Mouse (Mus musculus): ENCODE data around the gene Tenm4. TPM values are rescaled to one million over a fixed set of nuclear protein-coding genes. Genes with fewer than 3 reads are reported as not detected.

Tenm4 gene
- polyA plus RNA-seq, 1 experiment from 2014 or later, result 9.2 TPM

DNA sequence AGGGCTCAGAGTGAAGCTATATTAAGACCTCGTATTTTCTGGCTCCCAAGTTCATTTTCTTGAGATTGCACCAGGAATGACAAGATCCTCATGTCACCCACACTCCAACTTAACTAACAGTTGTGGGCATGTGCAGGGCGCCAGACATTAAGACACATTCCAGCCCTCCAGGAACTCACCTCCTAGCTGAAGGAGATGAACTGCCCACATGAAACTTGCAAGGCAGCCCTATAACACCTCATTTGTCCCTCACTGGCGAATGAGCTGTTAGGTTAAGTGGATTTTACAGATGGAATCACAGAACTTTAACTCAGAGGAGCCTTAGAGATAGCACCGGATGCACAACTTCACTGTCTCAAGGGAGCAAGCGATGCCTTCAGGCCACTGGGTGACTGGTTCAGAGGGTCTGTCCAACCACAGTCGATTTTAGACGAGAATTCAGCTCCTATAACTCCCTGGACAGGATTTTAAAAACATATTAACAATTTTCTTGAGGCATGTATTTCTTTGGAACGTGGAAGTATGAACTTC, 495.4 kb downstream of the Tenm4 start:
- Histone ChIP-seq H3K9me3 (ENCODE audit: control insufficient read depth, low read length) (no peaks in the 10 kb centered on the region), H3K4me3 (ENCODE audit: control insufficient read depth in 1 of 2, insufficient read depth in 1 of 2, low read depth in 1 of 2, low read length in 2 of 2) (no peak overlapping the region), H3K27me3 (ENCODE audit: control insufficient read depth, insufficient read depth, low read length) (peaks cover 76% of the 10 kb centered on the region), H3K27ac (replicated peaks in 1 of 2; ENCODE audit: control insufficient read depth in 1 of 2, insufficient read depth in 1 of 2, low read depth in 2 of 2, low read length in 2 of 2) (no peak overlapping the region), H3K4me1 (ENCODE audit: control insufficient read depth in 2 of 2, insufficient read depth in 2 of 2, low read length in 2 of 2) (peaks cover 10 to 17% of the 10 kb centered on the region in 2 experiments), H3K9ac (ENCODE audit: low read length) (no peak overlapping the region), H3K4me2 (ENCODE audit: low read length) (no peak overlapping the region), H3K36me3 (ENCODE audit: control insufficient read depth, insufficient read depth, low read length) (no peaks in the 10 kb centered on the region)
- WGBS, result 71% methylated on average over 8 of the region's 8 CpGs
- no peak for ATAC-seq (ENCODE audit: insufficient number of reproducible peaks, insufficient read depth, low FRiP score, low read depth)

DNA sequence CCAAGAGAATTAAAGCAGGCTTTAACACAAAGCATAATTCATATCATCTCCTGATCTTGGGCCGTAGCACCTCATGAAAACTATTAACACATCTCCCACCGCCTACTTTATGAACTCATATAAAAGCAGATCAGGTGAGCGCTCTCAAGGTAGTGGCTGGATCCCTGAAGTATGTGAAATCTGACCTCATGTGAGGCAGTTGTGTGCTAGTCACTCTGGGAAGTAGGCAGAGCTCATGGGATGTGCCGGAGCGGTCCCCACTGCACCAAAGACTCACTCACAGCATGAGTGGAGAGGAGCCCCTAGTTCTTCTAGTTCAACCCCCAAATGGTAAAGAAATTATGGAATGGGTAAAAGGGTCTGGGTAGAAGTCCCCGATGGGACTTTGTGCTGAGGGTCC, 496.6 kb downstream of the Tenm4 start:
- no peak overlapping the region for H3K27ac ChIP-seq (replicated peaks in 1 of 2; ENCODE audit: control insufficient read depth in 1 of 2, insufficient read depth in 1 of 2, low read depth in 2 of 2, low read length in 2 of 2)
- H3K4me3 ChIP-seq (ENCODE audit: control insufficient read depth in 1 of 2, insufficient read depth in 1 of 2, low read depth in 1 of 2, low read length in 2 of 2), result no peak overlapping the region
- peaks cover 82% of the 10 kb centered on the region for H3K27me3 ChIP-seq (ENCODE audit: control insufficient read depth, insufficient read depth, low read length)
- H3K4me2 ChIP-seq (ENCODE audit: low read length), result no peak overlapping the region
- WGBS, result 91% methylated on average over 6 of the region's 6 CpGs
- no peaks in the 10 kb centered on the region for H3K9me3 ChIP-seq (ENCODE audit: control insufficient read depth, low read length)
- H3K4me1 ChIP-seq (ENCODE audit: control insufficient read depth in 2 of 2, insufficient read depth in 2 of 2, low read length in 2 of 2), result peaks cover 4 to 7% of the 10 kb centered on the region in 2 experiments; a peak in 2 of 4 replicates
- no peak for ATAC-seq (ENCODE audit: insufficient number of reproducible peaks, insufficient read depth, low FRiP score, low read depth)
- no peak overlapping the region for H3K9ac ChIP-seq (ENCODE audit: low read length)
- no peaks in the 10 kb centered on the region for H3K36me3 ChIP-seq (ENCODE audit: control insufficient read depth, insufficient read depth, low read length)

DNA sequence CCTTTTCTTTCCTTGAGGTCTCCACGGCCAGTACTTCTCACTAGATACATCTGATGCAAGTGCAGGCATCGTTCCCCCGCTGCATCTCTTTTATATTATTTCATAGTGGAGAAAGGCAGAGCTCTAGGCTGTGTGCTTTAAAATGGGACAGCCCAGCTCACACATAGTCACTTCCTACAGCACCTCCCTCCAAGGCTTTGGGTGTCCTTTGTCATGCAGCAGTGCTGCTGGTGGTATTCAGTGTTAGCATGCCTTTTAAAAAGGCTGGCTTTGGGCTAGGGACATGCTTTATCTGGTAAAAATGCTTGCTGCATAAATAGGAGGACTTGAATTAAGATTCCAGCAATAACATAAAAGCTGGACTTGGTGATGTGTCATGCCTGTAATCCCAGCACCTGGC, 499.0 kb downstream of the Tenm4 start:
- H3K4me1 ChIP-seq (ENCODE audit: control insufficient read depth in 2 of 2, insufficient read depth in 2 of 2, low read length in 2 of 2), result peaks cover 0 to 7% of the 10 kb centered on the region in 2 experiments; a peak in 1 of 4 replicates
- H3K4me3 ChIP-seq (ENCODE audit: control insufficient read depth in 1 of 2, insufficient read depth in 1 of 2, low read depth in 1 of 2, low read length in 2 of 2), result no peak overlapping the region
- H3K9ac ChIP-seq (ENCODE audit: low read length), result no peak overlapping the region
- H3K9me3 ChIP-seq (ENCODE audit: control insufficient read depth, low read length), result no peaks in the 10 kb centered on the region
- H3K4me2 ChIP-seq (ENCODE audit: low read length), result no peak overlapping the region
- ATAC-seq (ENCODE audit: insufficient number of reproducible peaks, insufficient read depth, low FRiP score, low read depth), result no peak
- WGBS, result 81% methylated on average over 3 of the region's 3 CpGs
- H3K27ac ChIP-seq (replicated peaks in 1 of 2; ENCODE audit: control insufficient read depth in 1 of 2, insufficient read depth in 1 of 2, low read depth in 2 of 2, low read length in 2 of 2), result no peak overlapping the region
- H3K27me3 ChIP-seq (ENCODE audit: control insufficient read depth, insufficient read depth, low read length), result peaks cover 89% of the 10 kb centered on the region
- no peaks in the 10 kb centered on the region for H3K36me3 ChIP-seq (ENCODE audit: control insufficient read depth, insufficient read depth, low read length)

DNA sequence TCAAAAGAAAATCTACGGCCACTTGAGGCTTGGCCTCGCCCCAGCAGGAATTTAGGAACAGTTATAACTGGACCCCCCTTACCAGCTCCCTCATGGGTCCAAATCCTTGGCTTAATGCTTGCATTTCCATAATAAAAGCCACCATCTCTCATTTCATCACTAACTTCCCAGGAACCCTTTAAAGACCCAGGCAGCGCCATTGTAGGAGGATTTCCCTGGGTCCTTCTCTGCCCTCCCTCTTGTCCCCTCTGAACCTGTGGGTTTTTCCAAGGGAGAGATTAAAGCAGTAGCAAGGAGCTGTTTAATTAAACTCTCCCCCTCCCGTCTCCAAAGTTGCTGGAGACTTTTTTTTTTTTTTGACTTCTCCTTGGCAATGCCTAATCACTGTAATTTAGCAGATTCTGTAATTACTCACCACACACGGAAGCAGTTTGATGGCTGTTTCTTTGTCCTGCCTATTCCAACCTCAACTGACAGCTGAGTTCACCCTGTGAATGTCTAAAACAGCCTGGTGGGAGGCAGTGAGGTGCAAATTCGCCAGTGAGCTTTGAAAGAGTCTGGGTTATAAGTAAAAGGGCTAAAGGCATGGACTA, 501.4 kb downstream of the Tenm4 start:
- Histone ChIP-seq H3K36me3 (ENCODE audit: control insufficient read depth, insufficient read depth, low read length) (no peaks in the 10 kb centered on the region), H3K4me2 (ENCODE audit: low read length) (no peak overlapping the region), H3K4me1 (ENCODE audit: control insufficient read depth in 2 of 2, insufficient read depth in 2 of 2, low read length in 2 of 2) (peaks cover 6 to 18% of the 10 kb centered on the region in 2 experiments), H3K9me3 (ENCODE audit: control insufficient read depth, low read length) (no peaks in the 10 kb centered on the region), H3K27me3 (ENCODE audit: control insufficient read depth, insufficient read depth, low read length) (peaks cover 83% of the 10 kb centered on the region), H3K27ac (replicated peaks in 1 of 2; ENCODE audit: control insufficient read depth in 1 of 2, insufficient read depth in 1 of 2, low read depth in 2 of 2, low read length in 2 of 2) (no peak overlapping the region), H3K4me3 (ENCODE audit: control insufficient read depth in 1 of 2, insufficient read depth in 1 of 2, low read depth in 1 of 2, low read length in 2 of 2) (no peak overlapping the region), H3K9ac (ENCODE audit: low read length) (no peak overlapping the region)
- WGBS, result 55% methylated on average over 6 of the region's 6 CpGs
- no peak for ATAC-seq (ENCODE audit: insufficient number of reproducible peaks, insufficient read depth, low FRiP score, low read depth)

DNA sequence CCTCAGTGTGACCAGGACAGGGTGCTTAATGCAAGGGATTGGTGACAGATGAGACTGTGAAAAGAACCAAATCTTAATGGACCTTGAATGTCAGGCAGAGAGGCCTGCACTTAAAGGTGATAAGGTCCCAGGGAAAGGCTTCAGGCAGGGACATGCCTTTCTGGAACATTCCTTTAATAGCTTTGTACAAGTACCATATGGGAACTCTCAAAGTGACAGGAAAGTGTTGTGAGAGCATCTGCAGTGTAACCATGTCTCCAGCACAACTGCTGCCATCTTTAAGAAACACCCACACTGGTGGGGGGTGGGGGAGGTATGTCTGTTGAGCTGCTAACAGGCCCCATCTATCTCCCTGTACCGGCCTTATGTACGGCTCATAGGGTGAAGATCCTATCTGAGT, 506.0 kb downstream of the Tenm4 start:
- no peak overlapping the region for H3K27ac ChIP-seq (replicated peaks in 1 of 2; ENCODE audit: control insufficient read depth in 1 of 2, insufficient read depth in 1 of 2, low read depth in 2 of 2, low read length in 2 of 2)
- WGBS, result 34% methylated on average over 2 of the region's 2 CpGs
- H3K9me3 ChIP-seq (ENCODE audit: control insufficient read depth, low read length), result no peaks in the 10 kb centered on the region
- peaks cover 73% of the 10 kb centered on the region for H3K27me3 ChIP-seq (ENCODE audit: control insufficient read depth, insufficient read depth, low read length)
- H3K4me1 ChIP-seq (ENCODE audit: control insufficient read depth in 2 of 2, insufficient read depth in 2 of 2, low read length in 2 of 2), result peaks cover 7 to 19% of the 10 kb centered on the region in 2 experiments
- ATAC-seq (ENCODE audit: insufficient number of reproducible peaks, insufficient read depth, low FRiP score, low read depth), result peak; percentile 39; the same call in 1 of the 2 replicates
- H3K36me3 ChIP-seq (ENCODE audit: control insufficient read depth, insufficient read depth, low read length), result no peaks in the 10 kb centered on the region
- no peak overlapping the region for H3K4me2 ChIP-seq (ENCODE audit: low read length)
- no peak overlapping the region for H3K4me3 ChIP-seq (ENCODE audit: control insufficient read depth in 1 of 2, insufficient read depth in 1 of 2, low read depth in 1 of 2, low read length in 2 of 2)
- H3K9ac ChIP-seq (ENCODE audit: low read length), result no peak overlapping the region

DNA sequence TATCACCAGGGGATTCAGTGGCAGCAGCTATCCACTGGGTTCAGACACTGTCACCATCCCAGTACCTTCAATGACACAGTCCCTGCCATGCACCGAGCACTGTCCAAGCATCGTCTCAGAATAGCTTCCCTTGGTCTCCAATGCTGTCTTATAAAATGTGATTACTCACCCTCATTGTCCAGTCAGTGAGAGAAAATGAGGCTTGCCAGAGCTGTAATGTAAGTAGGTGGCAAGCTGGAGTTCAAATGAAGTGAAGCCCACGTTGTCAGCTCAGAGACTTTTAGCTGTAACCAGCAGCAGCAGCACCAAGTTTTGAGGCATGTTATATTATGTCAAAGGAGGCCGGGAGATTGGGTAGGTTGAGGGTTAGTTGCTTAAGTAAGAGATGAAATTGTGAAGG, 507.2 kb downstream of the Tenm4 start:
- Histone ChIP-seq H3K9ac (ENCODE audit: low read length) (no peak overlapping the region), H3K36me3 (ENCODE audit: control insufficient read depth, insufficient read depth, low read length) (no peaks in the 10 kb centered on the region), H3K4me3 (ENCODE audit: control insufficient read depth in 1 of 2, insufficient read depth in 1 of 2, low read depth in 1 of 2, low read length in 2 of 2) (no peak overlapping the region), H3K27ac (replicated peaks in 1 of 2; ENCODE audit: control insufficient read depth in 1 of 2, insufficient read depth in 1 of 2, low read depth in 2 of 2, low read length in 2 of 2) (no peak overlapping the region), H3K4me1 (ENCODE audit: control insufficient read depth in 2 of 2, insufficient read depth in 2 of 2, low read length in 2 of 2) (peaks cover 7 to 19% of the 10 kb centered on the region in 2 experiments), H3K9me3 (ENCODE audit: control insufficient read depth, low read length) (no peaks in the 10 kb centered on the region), H3K4me2 (ENCODE audit: low read length) (no peak overlapping the region), H3K27me3 (ENCODE audit: control insufficient read depth, insufficient read depth, low read length) (peaks cover 74% of the 10 kb centered on the region)
- WGBS, result 76% methylated on average over 4 of the region's 4 CpGs
- no peak for ATAC-seq (ENCODE audit: insufficient number of reproducible peaks, insufficient read depth, low FRiP score, low read depth)

DNA sequence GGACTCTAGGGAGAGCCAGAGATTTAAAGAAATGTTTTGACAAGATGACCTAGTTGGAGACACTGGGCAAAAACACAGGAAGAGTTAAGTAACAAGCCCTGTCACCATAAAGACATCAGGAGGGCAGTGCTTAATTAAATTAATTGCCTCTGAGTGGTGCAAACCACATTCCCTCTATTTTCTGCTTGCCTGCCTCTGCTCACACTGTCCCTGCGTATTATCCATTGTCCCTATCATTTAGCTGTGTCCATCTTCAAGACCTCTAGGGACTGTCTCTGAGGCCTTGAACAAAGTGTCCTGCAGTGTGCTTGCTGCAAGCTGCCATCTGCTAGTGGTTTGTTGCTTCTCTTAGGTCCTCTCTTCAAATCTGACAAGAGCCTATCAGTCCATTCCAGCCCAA, 508.7 kb downstream of the Tenm4 start:
- no peaks in the 10 kb centered on the region for H3K36me3 ChIP-seq (ENCODE audit: control insufficient read depth, insufficient read depth, low read length)
- H3K4me2 ChIP-seq (ENCODE audit: low read length), result no peak overlapping the region
- no peak overlapping the region for H3K4me3 ChIP-seq (ENCODE audit: control insufficient read depth in 1 of 2, insufficient read depth in 1 of 2, low read depth in 1 of 2, low read length in 2 of 2)
- H3K9ac ChIP-seq (ENCODE audit: low read length), result no peak overlapping the region
- no peak overlapping the region for H3K27ac ChIP-seq (replicated peaks in 1 of 2; ENCODE audit: control insufficient read depth in 1 of 2, insufficient read depth in 1 of 2, low read depth in 2 of 2, low read length in 2 of 2)
- peaks cover 74% of the 10 kb centered on the region for H3K27me3 ChIP-seq (ENCODE audit: control insufficient read depth, insufficient read depth, low read length)
- 71% methylated on average over 1 of the region's 1 CpGs for WGBS
- H3K9me3 ChIP-seq (ENCODE audit: control insufficient read depth, low read length), result no peaks in the 10 kb centered on the region
- ATAC-seq (ENCODE audit: insufficient number of reproducible peaks, insufficient read depth, low FRiP score, low read depth), result no peak
- H3K4me1 ChIP-seq (ENCODE audit: control insufficient read depth in 2 of 2, insufficient read depth in 2 of 2, low read length in 2 of 2), result peaks cover 7 to 19% of the 10 kb centered on the region in 2 experiments

DNA sequence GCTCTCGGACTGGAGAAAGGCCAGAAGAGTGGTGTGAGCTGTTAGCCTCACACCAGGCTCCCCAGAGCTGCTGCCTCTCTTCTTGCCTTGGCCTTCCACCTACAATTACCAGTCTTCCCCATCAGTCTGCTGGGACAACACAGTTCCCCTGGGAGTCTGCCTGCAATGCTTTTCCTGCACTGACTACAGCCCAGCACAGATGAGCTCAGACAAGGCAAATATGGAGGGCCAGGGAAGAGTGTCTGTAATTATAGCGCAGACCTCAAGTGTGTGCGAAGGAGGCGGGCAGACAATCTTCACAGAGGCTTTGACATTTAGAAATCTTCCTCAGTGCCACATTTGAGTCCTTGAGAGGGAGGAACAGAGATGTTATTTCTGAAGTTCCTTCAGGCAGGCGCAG, 509.4 kb downstream of the Tenm4 start:
- H3K27ac ChIP-seq (replicated peaks in 1 of 2; ENCODE audit: control insufficient read depth in 1 of 2, insufficient read depth in 1 of 2, low read depth in 2 of 2, low read length in 2 of 2), result no peak overlapping the region
- peaks cover 7 to 19% of the 10 kb centered on the region in 2 experiments for H3K4me1 ChIP-seq (ENCODE audit: control insufficient read depth in 2 of 2, insufficient read depth in 2 of 2, low read length in 2 of 2)
- no peak overlapping the region for H3K9ac ChIP-seq (ENCODE audit: low read length)
- no peaks in the 10 kb centered on the region for H3K9me3 ChIP-seq (ENCODE audit: control insufficient read depth, low read length)
- H3K36me3 ChIP-seq (ENCODE audit: control insufficient read depth, insufficient read depth, low read length), result no peaks in the 10 kb centered on the region
- ATAC-seq (ENCODE audit: insufficient number of reproducible peaks, insufficient read depth, low FRiP score, low read depth), result no peak
- 89% methylated on average over 5 of the region's 5 CpGs for WGBS
- no peak overlapping the region for H3K4me3 ChIP-seq (ENCODE audit: control insufficient read depth in 1 of 2, insufficient read depth in 1 of 2, low read depth in 1 of 2, low read length in 2 of 2)
- H3K27me3 ChIP-seq (ENCODE audit: control insufficient read depth, insufficient read depth, low read length), result peaks cover 72% of the 10 kb centered on the region
- H3K4me2 ChIP-seq (ENCODE audit: low read length), result no peak overlapping the region
